Comparison of ENCODE assay signal across 11 mouse cellular contexts in the genomic region with DNA sequence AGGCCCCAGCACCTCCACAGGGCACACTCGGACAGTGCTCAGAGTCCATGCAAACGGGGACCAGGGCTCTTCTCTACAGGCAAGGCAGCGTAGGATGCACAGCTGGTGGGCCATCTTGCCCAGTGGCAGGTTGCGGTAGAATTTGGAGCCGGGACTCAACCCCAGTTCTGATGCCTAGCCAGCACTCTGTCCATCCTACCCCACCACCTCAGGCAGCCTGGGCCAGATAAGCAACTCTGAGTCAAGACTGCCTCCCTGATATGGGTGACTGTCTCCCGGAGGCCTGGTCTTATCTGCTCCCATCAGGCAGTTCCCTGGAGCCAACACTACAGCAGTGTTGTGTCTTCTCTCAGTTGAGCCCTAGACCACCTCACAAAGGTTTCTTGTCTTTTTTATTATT. TPM values are rescaled to one million over a fixed set of nuclear protein-coding genes. Genes with fewer than 3 reads are reported as not detected.
A peak's percentile ranks its signal among the peaks of the same experiment; 100 is the strongest.
DNase-seq lines count a peak whose midpoint lies in the region; ATAC-seq lines count a peak whose summit lies in the region.
"Had no signal": no experiment of that assay in that cellular context is flagged by ENCODE, and none has a peak within 500 bp of the region (broad histone marks: within the 10 kb centered on the region; RNA-seq: fewer than 3 reads in every experiment).

No protein-coding gene starts in this region.

- H3K9me3 ChIP-seq in heart, embryonic 12.5 days (replicated peaks) = no peaks in the 10 kb centered on the region
- H3K9me3 ChIP-seq in limb, embryonic 10.5 days (replicated peaks) = no peaks in the 10 kb centered on the region
- H3K9me3 ChIP-seq: hindbrain, embryonic 12.5 days; limb, embryonic 15.5 days had no signal

- H3K4me3 ChIP-seq in heart, embryonic 12.5 days = peak overlapping the region; percentile 86; the same call in 1 of the 2 replicates
- no peak overlapping the region for H3K4me3 ChIP-seq in limb, embryonic 10.5 days
- H3K4me3 ChIP-seq: hindbrain, embryonic 12.5 days; limb, embryonic 15.5 days had no signal

- no peak for DNase-seq in heart, postnatal 25 days (ENCODE audit: low spot score)
- DNase-seq in c-Kit-negative CD71-positive TER-119-positive erythroid progenitor cells, embryonic 14.5 days (ENCODE audit: low read depth, low spot score) = peak; percentile 69
- no peak for DNase-seq in limb, embryonic 10.5 days (ENCODE audit: low spot score)
- no peak for DNase-seq in frontal cortex, postnatal 14 days (ENCODE audit: low spot score in 2 of 2)

- H3K36me3 ChIP-seq in heart, embryonic 12.5 days = no peaks in the 10 kb centered on the region
- H3K36me3 ChIP-seq in limb, embryonic 10.5 days = no peaks in the 10 kb centered on the region
- H3K36me3 ChIP-seq: hindbrain, embryonic 12.5 days; limb, embryonic 15.5 days had no signal

- peak overlapping the region; percentile 77 for H3K4me2 ChIP-seq in heart, embryonic 12.5 days
- H3K4me2 ChIP-seq: hindbrain, embryonic 12.5 days; limb, embryonic 15.5 days had no signal

- H3K27me3 ChIP-seq in heart, embryonic 12.5 days (replicated peaks) = no peaks in the 10 kb centered on the region
- no peaks in the 10 kb centered on the region for H3K27me3 ChIP-seq in limb, embryonic 10.5 days (ENCODE audit: low read depth, poor library complexity, severe bottlenecking)
- H3K27me3 ChIP-seq: hindbrain, embryonic 12.5 days; limb, embryonic 15.5 days had no signal

- 0 out of 2 replicates have a peak overlapping the region, but pooled peaks have one; percentile 33 for H3K9ac ChIP-seq in heart, embryonic 12.5 days
- H3K9ac ChIP-seq: hindbrain, embryonic 12.5 days; limb, embryonic 15.5 days had no signal

- peak overlapping the region; percentile 8; the same call in 1 of the 2 replicates for H3K27ac ChIP-seq in heart, embryonic 12.5 days (ENCODE audit: poor library complexity, severe bottlenecking)
- peak overlapping the region; percentile 58; the same call in 1 of the 2 replicates for H3K27ac ChIP-seq in limb, embryonic 10.5 days
- H3K27ac ChIP-seq: hindbrain, embryonic 12.5 days; limb, embryonic 15.5 days; macrophage had no signal

- intact Hi-C loops in heart, postnatal 25 days (cut with DNase I) = loop anchor here (5.0 kb wide), 1 partner anchor 65 kb away; no protein-coding TSS in a partner anchor

- H3K4me1 ChIP-seq in heart, embryonic 12.5 days (replicated peaks) = peaks cover 39% of the 10 kb centered on the region
- peaks cover 30% of the 10 kb centered on the region for H3K4me1 ChIP-seq in limb, embryonic 10.5 days

- peak; percentile 28; the same call in 1 of the 2 replicates for ATAC-seq in heart, embryonic 12.5 days (ENCODE audit: insufficient number of reproducible peaks, low FRiP score)
- ATAC-seq in megakaryocyte-erythroid progenitor cell, adult 5-6 weeks (replicated peaks; ENCODE audit: low FRiP score, low TSS enrichment, poor library complexity, severe bottlenecking) = peak; percentile 64
- no peak for ATAC-seq in frontal cortex, adult (ENCODE audit: low TSS enrichment)
- ATAC-seq: intestine, postnatal 0 days had no signal

- 65% methylated on average over 6 of the region's 6 CpGs for WGBS in heart, embryonic 12.5 days
- 87% methylated on average over 6 of the region's 6 CpGs for WGBS in limb, embryonic 10.5 days

RNA-seq across cellular contexts. Expression of gene Hk1, which starts 37.2 kb away (rescaled TPM):
- polyA plus RNA-seq in heart, embryonic 12.5 days (2016; fragmentation: Nextera tagmentation; extraction: Ambion mirVana) = 215 and 227 TPM in 2 replicates
- total RNA-seq in heart, postnatal 25 days (2021) = 100 to 1,000 TPM; 123 to 142 TPM
- polyA plus RNA-seq in limb, embryonic 10.5 days (2016; fragmentation: Nextera tagmentation; extraction: Ambion mirVana) = 25.4 and 33.7 TPM in 2 replicates
- total RNA-seq in megakaryocyte-erythroid progenitor cell, adult 5-6 weeks (2014; fragmentation: Nextera tagmentation) = 212 and 217 TPM in 2 replicates
- total RNA-seq in megakaryocyte-erythroid progenitor cell, adult 5-6 weeks (2017) = 295 and 330 TPM in 2 replicates
